Mouse (Mus musculus) ES-Bruce4 (cell line): ENCODE data around the gene Gm5771.
"Not testable (repeated sequence)": the region's sequence is repeated elsewhere in the genome, so short reads cannot be mapped to it uniquely, and the experiment has no call there.

ENCODE experiments used
- CTCF ChIP-seq: IDR thresholded peaks from one replicate; pipeline ENCODE4 v1.8.1; 2011; ENCODE audit warnings: low read depth, low read length
- EP300 ChIP-seq: IDR thresholded peaks from 2 replicates; pipeline ENCODE4 v1.6.1; 2011; ENCODE audit warnings: low read depth, low read length; ENCODE audit not compliant: insufficient read depth
- POLR2A ChIP-seq: IDR thresholded peaks from one replicate; pipeline ENCODE4 v1.8.1; 2011; ENCODE audit warnings: low read length; ENCODE audit not compliant: insufficient read depth

GRCm38 (mm10) chr6:41377578-41377977 lies 14.6 kb upstream of the Gm5771 start, which contains the start of gene Prss3:
- TF ChIP-seq POLR2A, CTCF, EP300: not testable (repeated sequence)
